Mouse (Mus musculus): Measurements from ENCODE around the gene Plcb3.

GRCm38 (mm10) chr19:6999360-7000063 lies 23.2 kb upstream of the Plcb3 start:
- no peak for TF ChIP-seq CTCF (IDR thresholded peaks at IDR 0.05; ENCODE audit: extremely low read depth, insufficient read length, insufficient replicate concordance, low read depth, low read length)
- TF ChIP-seq POLR2A (IDR thresholded peaks at IDR 0.05; ENCODE audit: low read depth, low read length): no peak

Measured in small intestine, adult 2 months (tissue).